Mouse (Mus musculus) kidney, postnatal 0 days (tissue): ENCODE data around the gene Sfxn5. TPM values are rescaled to one million over a fixed set of nuclear protein-coding genes. Genes with fewer than 3 reads are reported as not detected.

Experiments
- ATAC-seq: fragments of 200-750 bp; cut with Nextera tagmentation; replicated peaks from 2 replicates; pipeline ENCODE4 v1.8.0; 2017; ENCODE audit warnings: low read depth, moderate number of reproducible peaks, moderate TSS enrichment, moderate library complexity; ENCODE audit not compliant: low FRiP score
- DNase-seq: peaks from one replicate; pipeline ENCODE4 v3.0.0-alpha.2; 2016; ENCODE audit warnings: low spot score
- H3K27ac ChIP-seq: fragments of 300-500 bp; sonication (generic); 2 replicates; pipeline ENCODE4 v1.5.1; 2014; ENCODE audit warnings: mild to moderate bottlenecking
- H3K27me3 ChIP-seq: fragments of 300-500 bp; sonication (generic); 2 replicates; pipeline ENCODE4 v1.6.1; 2014; ENCODE audit warnings: low read length, mixed read lengths; ENCODE audit not compliant: insufficient read depth
- H3K36me3 ChIP-seq: fragments of 300-500 bp; sonication (generic); 2 replicates; pipeline ENCODE4 v1.6.1; 2014; ENCODE audit warnings: low read length, mixed read lengths; ENCODE audit not compliant: insufficient read depth
- H3K4me1 ChIP-seq: fragments of 300-500 bp; sonication (generic); replicated peaks from 2 replicates; pipeline ENCODE4 v1.6.1; 2014; ENCODE audit warnings: antibody characterized with exemption, low read length, mixed read lengths; ENCODE audit not compliant: insufficient read depth
- H3K4me2 ChIP-seq: fragments of 300-500 bp; sonication (generic); 2 replicates; pipeline ENCODE4 v1.6.1; 2014; ENCODE audit warnings: mild to moderate bottlenecking, low read length, moderate library complexity, mixed read lengths
- H3K4me3 ChIP-seq: fragments of 300-500 bp; sonication (generic); replicated peaks from 2 replicates; pipeline ENCODE4 v1.5.1; 2014; ENCODE audit warnings: low read depth, low read length
- H3K9ac ChIP-seq: fragments of 300-500 bp; sonication (generic); 2 replicates; pipeline ENCODE4 v1.6.1; 2014; ENCODE audit warnings: low read depth, low read length
- H3K9me3 ChIP-seq: fragments of 300-500 bp; sonication (generic); replicated peaks from 2 replicates; pipeline ENCODE4 v1.6.1; 2016; ENCODE audit warnings: low read length, inconsistent platforms, mixed read lengths
- CTCF ChIP-seq: IDR thresholded peaks from 2 replicates; pipeline ENCODE4 v1.5.1; 2016; ENCODE audit warnings: antibody characterized with exemption, low read depth, mild to moderate bottlenecking, moderate library complexity
- WGBS: fragments of 180-500 bp; shearing (Covaris S2); extraction: QIAGEN DNeasy Blood & Tissue Kit; methylation state at CpG from one replicate; pipeline ENCODE4 v1.1.7; 2014; 5-methylcytosine and 5-hydroxymethylcytosine counted together
- polyA plus RNA-seq: library from polyadenylated mRNA; unstranded; fragments of >200 nt; fragmentation: Nextera tagmentation; extraction: Ambion mirVana; gene quantifications from 2 replicates; pipeline ENCODE4 v1.2.1, GENCODE M21; 2015

The Sfxn5 gene
- polyA plus RNA-seq, 1 experiment from 2014 or later, result 15.7 TPM

GRCm38 (mm10) chr6:85339273-85339901 lies 6.2 kb upstream of the Sfxn5 start:
- 0 out of 2 replicates have a peak, but pooled peaks cover 25% of the 10 kb centered on the region for H3K36me3 ChIP-seq
- H3K4me1 ChIP-seq, result no peaks in the 10 kb centered on the region
- H3K4me3 ChIP-seq, result no peak overlapping the region
- peak; percentile 71 for TF ChIP-seq CTCF
- no peak for ATAC-seq
- no peak overlapping the region for H3K4me2 ChIP-seq
- H3K27me3 ChIP-seq, result no peaks in the 10 kb centered on the region
- no peak overlapping the region for H3K27ac ChIP-seq
- DNase-seq, result peak; percentile 44
- H3K9me3 ChIP-seq, result no peaks in the 10 kb centered on the region
- H3K9ac ChIP-seq, result no peak overlapping the region
- 82% methylated on average over 1 of the region's 1 CpGs for WGBS

- DNase-seq (no peak), ATAC-seq (no peak)
- Histone ChIP-seq H3K27me3 (no peaks in the 10 kb centered on the region), H3K9me3 (no peaks in the 10 kb centered on the region), H3K27ac (no peak overlapping the region), H3K9ac (no peak overlapping the region), H3K36me3 (0 out of 2 replicates have a peak, but pooled peaks cover 19% of the 10 kb centered on the region), H3K4me2 (no peak overlapping the region), H3K4me3 (no peak overlapping the region), H3K4me1 (no peaks in the 10 kb centered on the region)
- TF ChIP-seq CTCF, result no peak
- WGBS, result 86% methylated on average over 9 of the region's 9 CpGs
These were observed 3.7 kb upstream of the Sfxn5 start for GRCm38 (mm10) chr6:85336944-85337343.

- Histone ChIP-seq H3K27me3 (no peaks in the 10 kb centered on the region), H3K9ac (no peak overlapping the region), H3K4me1 (no peaks in the 10 kb centered on the region; the same call in 1 of the 2 replicates), H3K9me3 (no peaks in the 10 kb centered on the region), H3K4me2 (no peak overlapping the region), H3K4me3 (no peak overlapping the region), H3K27ac (no peak overlapping the region), H3K36me3 (0 out of 2 replicates have a peak, but pooled peaks cover 10% of the 10 kb centered on the region)
- no peak for DNase-seq
- WGBS, result 58% methylated on average over 3 of the region's 3 CpGs
- no peak for ATAC-seq
- no peak for TF ChIP-seq CTCF
These were observed 2.1 kb upstream of the Sfxn5 start for GRCm38 (mm10) chr6:85335352-85335751.

DNA sequence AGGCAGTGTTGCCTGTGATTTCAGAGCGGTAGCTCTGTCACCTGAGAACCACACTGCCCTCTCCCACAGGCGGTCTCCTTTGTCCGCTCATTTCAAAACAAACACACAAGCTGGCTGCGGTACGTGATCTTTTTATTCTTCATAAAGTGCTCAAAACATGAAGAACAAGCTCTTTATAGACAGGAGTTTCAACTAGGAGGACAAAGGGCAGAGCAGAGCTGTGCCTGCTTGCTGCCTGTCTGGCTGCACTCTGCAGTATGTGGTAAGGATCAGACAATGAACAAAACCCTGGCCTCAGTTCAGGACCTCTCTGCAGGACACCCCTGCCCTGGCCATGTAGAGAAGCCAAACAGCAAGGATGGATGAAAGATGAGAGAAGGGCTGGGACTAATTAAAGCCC lies 1.6 kb upstream of the Sfxn5 start:
- no peak overlapping the region for H3K9ac ChIP-seq
- TF ChIP-seq CTCF, result no peak
- H3K4me2 ChIP-seq, result no peak overlapping the region
- H3K27ac ChIP-seq, result no peak overlapping the region
- H3K4me1 ChIP-seq, result no peaks in the 10 kb centered on the region; the same call in 1 of the 2 replicates
- ATAC-seq (no peak), DNase-seq (no peak)
- 47% methylated on average over 5 of the region's 5 CpGs for WGBS
- H3K9me3 ChIP-seq, result no peaks in the 10 kb centered on the region
- no peak overlapping the region for H3K4me3 ChIP-seq
- 0 out of 2 replicates have a peak, but pooled peaks cover 10% of the 10 kb centered on the region for H3K36me3 ChIP-seq
- H3K27me3 ChIP-seq, result no peaks in the 10 kb centered on the region

DNA sequence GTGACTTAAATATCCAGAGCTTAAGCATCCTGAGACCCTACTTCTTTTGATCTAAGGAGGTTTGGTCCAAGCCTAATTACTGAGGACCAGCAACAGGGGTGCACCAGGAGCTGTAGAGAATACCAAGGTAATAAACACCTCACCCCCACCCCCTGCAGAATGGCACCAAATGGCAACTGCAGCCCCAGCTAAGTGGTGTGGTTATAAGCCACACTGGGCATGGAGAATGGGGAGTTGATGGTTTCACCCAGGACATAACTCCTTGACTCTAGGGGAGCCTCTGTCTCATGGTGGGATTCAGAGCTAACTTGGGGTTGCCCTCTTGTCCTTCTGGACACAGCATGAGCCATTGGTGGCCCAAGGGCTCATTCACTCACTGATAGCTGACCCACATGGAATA lies 1.0 kb upstream of the Sfxn5 start:
- H3K9ac ChIP-seq, result no peak overlapping the region
- no peak overlapping the region for H3K4me2 ChIP-seq
- no peak overlapping the region for H3K4me3 ChIP-seq
- no peak for DNase-seq
- 0 out of 2 replicates have a peak, but pooled peaks cover 10% of the 10 kb centered on the region for H3K36me3 ChIP-seq
- no peak for TF ChIP-seq CTCF
- no peaks in the 10 kb centered on the region for H3K27me3 ChIP-seq
- no peaks in the 10 kb centered on the region; the same call in 1 of the 2 replicates for H3K4me1 ChIP-seq
- no peak for ATAC-seq
- H3K27ac ChIP-seq, result no peak overlapping the region
- no peaks in the 10 kb centered on the region for H3K9me3 ChIP-seq

GRCm38 (mm10) chr6:85333732-85334131 lies 510 bp upstream of the Sfxn5 start:
- Histone ChIP-seq H3K4me2 (peak overlapping the region; percentile 99), H3K4me3 (peak overlapping the region; percentile 79), H3K27me3 (no peaks in the 10 kb centered on the region), H3K9ac (peak overlapping the region; percentile 83; the same call in 1 of the 2 replicates), H3K36me3 (0 out of 2 replicates have a peak, but pooled peaks cover 10% of the 10 kb centered on the region), H3K9me3 (no peaks in the 10 kb centered on the region), H3K27ac (peak overlapping the region; percentile 93), H3K4me1 (no peaks in the 10 kb centered on the region; the same call in 1 of the 2 replicates)
- no peak for DNase-seq
- peak; percentile 2; the same call in 1 of the 2 replicates for ATAC-seq
- 1% methylated on average over 13 of the region's 13 CpGs for WGBS
- TF ChIP-seq CTCF, result no peak
